Mouse (Mus musculus): ENCODE results near the gene Gm20517. TPM values are rescaled to one million over a fixed set of nuclear protein-coding genes. Genes with fewer than 3 reads are reported as not detected.
A peak's percentile ranks its signal among the peaks of the same experiment; 100 is the strongest.

The Gm20517 gene
- polyA plus RNA-seq, 1 experiment: 1.5 TPM

DNA sequence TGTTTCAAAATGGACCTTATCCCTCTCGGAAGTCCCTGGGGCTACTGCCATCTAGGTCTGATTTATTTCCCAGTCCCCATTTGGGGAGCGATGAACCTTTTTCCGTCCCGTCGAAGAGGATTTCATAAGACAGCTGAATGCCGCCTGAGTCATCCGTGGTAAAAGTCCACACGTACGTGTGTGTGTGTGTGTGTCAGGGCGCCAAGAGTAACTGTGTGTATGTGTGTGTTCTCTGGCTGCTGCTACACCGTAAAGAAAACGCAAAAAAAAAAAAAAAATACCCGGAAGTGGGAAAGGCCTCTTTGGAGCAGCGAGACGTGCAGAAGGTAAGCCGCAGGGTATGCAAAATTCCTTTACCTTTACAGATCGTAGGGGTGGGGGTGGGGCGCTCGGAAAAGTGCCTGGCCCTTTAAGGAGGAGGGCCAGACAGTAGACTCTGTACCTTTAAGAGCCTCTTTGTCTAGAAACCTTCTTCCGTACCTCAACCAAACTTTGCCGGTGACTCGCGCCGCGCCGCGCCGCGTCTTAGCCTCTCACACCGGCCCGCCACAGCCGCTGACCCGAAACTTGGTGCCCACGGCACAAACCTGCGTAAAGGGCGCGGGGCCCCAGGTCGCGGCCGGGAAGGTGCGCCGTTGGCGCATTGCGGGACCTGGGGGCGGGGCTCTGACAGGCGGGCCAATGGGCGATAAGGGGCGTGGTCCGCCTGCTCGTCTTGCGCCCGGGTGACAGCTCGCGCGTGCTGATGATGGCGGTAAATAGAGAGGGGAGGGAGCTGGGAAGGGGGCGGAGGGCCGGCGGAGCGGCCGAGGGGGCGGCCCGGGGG, 17.7 kb downstream of the Gm20517 start:
- H3K4me2 ChIP-seq (ENCODE audit: low read depth): peak overlapping the region; percentile 91

DNA sequence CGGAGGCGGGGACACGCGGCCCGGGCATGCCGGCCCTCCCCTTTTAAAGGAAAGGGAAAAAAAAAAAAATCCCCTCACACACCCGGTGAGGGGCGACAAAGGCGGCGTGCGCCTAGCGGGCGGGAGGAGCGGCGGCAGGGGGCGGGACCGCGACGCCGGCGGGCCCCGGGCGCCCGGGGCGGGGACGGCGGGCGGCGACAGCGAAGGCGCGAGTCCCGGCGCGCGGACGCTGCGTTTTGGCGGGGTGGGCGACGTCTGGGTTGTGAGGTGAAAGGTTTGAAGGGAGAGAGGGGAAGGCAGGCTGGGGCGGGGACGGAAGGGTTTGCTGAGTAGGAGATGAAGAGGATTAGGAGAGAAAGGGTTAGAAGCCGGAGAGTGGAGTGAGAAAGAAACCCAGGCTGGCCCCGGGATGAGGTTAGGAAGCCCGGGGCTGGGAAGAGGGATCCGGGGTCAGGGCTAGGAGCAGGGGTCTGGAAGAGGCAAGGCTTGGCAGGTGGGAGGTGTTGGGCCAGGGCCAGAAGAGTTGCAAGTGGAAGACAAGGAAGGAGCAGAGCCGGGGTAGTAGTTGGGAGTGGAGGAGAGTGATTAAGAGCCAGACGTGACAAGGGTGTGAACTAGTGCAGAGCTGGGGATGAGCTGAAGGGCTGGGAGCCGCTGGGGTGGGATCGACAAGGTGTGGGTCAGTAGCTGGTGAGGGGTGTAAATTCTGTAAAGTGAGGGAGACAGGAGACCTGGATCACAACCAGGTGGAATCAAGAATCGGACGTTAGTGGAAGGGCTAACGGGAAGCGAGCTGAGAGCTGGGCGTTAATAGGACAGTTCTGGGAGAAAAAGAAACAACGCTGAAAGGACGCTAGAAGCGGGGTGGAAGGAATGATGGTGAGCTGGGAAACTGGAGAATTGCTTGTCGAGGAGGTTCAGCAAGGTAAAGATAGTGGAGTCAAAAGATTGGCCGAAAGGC, 18.6 kb downstream of the Gm20517 start:
- peaks cover 3% of the 10 kb centered on the region for H3K79me2 ChIP-seq (ENCODE audit: control insufficient read depth, insufficient read depth)
- peak; percentile 34 for TF ChIP-seq POLR2A (IDR thresholded peaks at IDR 0.05; ENCODE audit: insufficient read length, low read depth)
- peak; percentile 42 for TF ChIP-seq E2F4 (IDR thresholded peaks at IDR 0.05; ENCODE audit: insufficient read depth)
- TF ChIP-seq MYOD1 (IDR thresholded peaks at IDR 0.05; ENCODE audit: control insufficient read depth in 1 of 3, insufficient read length in 2 of 3, low read depth in 2 of 3): no peak
- no peaks in the 10 kb centered on the region for H3K27me3 ChIP-seq (ENCODE audit: control insufficient read depth, insufficient read depth, insufficient read length)
- H3K36me3 ChIP-seq (ENCODE audit: control insufficient read depth, insufficient read depth): peaks cover 11% of the 10 kb centered on the region
- H3K4me2 ChIP-seq (ENCODE audit: low read depth): peak overlapping the region; percentile 89
- peak overlapping the region; percentile 46 for H3ac ChIP-seq (ENCODE audit: control insufficient read depth, insufficient read length)
- H3K4me3 ChIP-seq: peak overlapping the region; percentile 53

More for the DNA sequence above, 17.7 kb downstream of the Gm20517 start:
- Histone ChIP-seq H3K36me3 (ENCODE audit: control insufficient read depth, insufficient read depth) (peaks cover 14% of the 10 kb centered on the region), H3K27me3 (ENCODE audit: control insufficient read depth, insufficient read depth, insufficient read length) (no peaks in the 10 kb centered on the region), H3ac (ENCODE audit: control insufficient read depth, insufficient read length) (peak overlapping the region; percentile 46), H3K79me2 (ENCODE audit: control insufficient read depth, insufficient read depth) (peaks cover 3% of the 10 kb centered on the region), H3K4me3 (peak overlapping the region; percentile 53)
- TF ChIP-seq POLR2AphosphoS2 (IDR thresholded peaks at IDR 0.05; ENCODE audit: insufficient read length, low read depth) (peak; percentile 76), SRF (IDR thresholded peaks at IDR 0.05; ENCODE audit: control insufficient read depth, insufficient read length, low read depth) (no peak), MYOG (IDR thresholded peaks at IDR 0.05; ENCODE audit: control insufficient read depth in 1 of 3, insufficient read depth in 1 of 3, insufficient read length in 2 of 3, low read depth in 2 of 3) (peak in 1 of 3 experiments; percentile 42), TCF12 (IDR thresholded peaks at IDR 0.05; ENCODE audit: insufficient read depth, poor library complexity, severe bottlenecking) (peak; percentile 16), USF1 (IDR thresholded peaks at IDR 0.05; ENCODE audit: low read depth) (no peak), MYOD1 (IDR thresholded peaks at IDR 0.05; ENCODE audit: control insufficient read depth in 1 of 3, insufficient read length in 2 of 3, low read depth in 2 of 3) (peak in 2 of 3 experiments; percentile 35 to 60), CEBPB (IDR thresholded peaks at IDR 0.05; ENCODE audit: insufficient read depth, poor library complexity, severe bottlenecking) (peak; percentile 57; the same call in 1 of the 2 replicates)

DNA sequence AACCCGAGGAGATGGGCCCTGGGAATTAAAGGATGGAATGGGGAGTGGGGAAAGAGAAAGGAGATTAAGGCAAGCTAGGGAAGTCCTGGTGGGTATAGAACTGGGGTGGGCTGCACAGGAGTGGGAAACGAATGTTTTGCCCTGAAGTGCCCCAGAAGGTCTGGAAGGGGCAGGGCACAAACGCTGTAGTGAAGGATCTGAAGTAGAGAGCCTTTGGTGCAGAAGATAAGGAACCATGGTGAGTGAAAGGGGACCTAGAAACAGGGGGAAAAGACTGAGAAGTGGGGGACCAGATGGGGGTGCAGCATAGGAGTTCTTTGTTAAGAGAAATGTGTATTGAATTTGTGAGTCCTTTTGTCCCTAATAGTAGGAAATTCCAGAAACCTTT, 19.3 kb downstream of the Gm20517 start, which contains the start of gene Usp49:
Usp49 (plus strand) TSS at position 13 of the 388 bp plus-strand sequence.
- Histone ChIP-seq H3K4me3 (peak within 1 kb of the TSS; percentile 53), H3K27me3 (ENCODE audit: control insufficient read depth, insufficient read depth, insufficient read length) (no peaks in the 10 kb centered on the region), H3K4me2 (ENCODE audit: low read depth) (peak within 1 kb of the TSS; percentile 89), H3ac (ENCODE audit: control insufficient read depth, insufficient read length) (peak within 1 kb of the TSS; percentile 46), H3K36me3 (ENCODE audit: control insufficient read depth, insufficient read depth) (peaks cover 6% of the 10 kb centered on the region), H3K79me2 (ENCODE audit: control insufficient read depth, insufficient read depth) (peaks cover 3% of the 10 kb centered on the region)
- no peak for TF ChIP-seq MYOD1 (IDR thresholded peaks at IDR 0.05; ENCODE audit: control insufficient read depth in 1 of 3, insufficient read length in 2 of 3, low read depth in 2 of 3)
- TF ChIP-seq TCF12 (IDR thresholded peaks at IDR 0.05; ENCODE audit: insufficient read depth, poor library complexity, severe bottlenecking): no peak
- no peak for TF ChIP-seq CEBPB (IDR thresholded peaks at IDR 0.05; ENCODE audit: insufficient read depth, poor library complexity, severe bottlenecking)
- TF ChIP-seq E2F4 (IDR thresholded peaks at IDR 0.05; ENCODE audit: insufficient read depth): no peak
- no peak for TF ChIP-seq REST (IDR thresholded peaks at IDR 0.05; ENCODE audit: insufficient read depth, insufficient read length)
- no peak for TF ChIP-seq MAX (IDR thresholded peaks at IDR 0.05; ENCODE audit: low read depth)
- no peak for TF ChIP-seq POLR2A (IDR thresholded peaks at IDR 0.05; ENCODE audit: insufficient read length, low read depth)
- no peak for TF ChIP-seq USF1 (IDR thresholded peaks at IDR 0.05; ENCODE audit: low read depth)
- no peak for TF ChIP-seq POLR2AphosphoS2 (IDR thresholded peaks at IDR 0.05; ENCODE audit: insufficient read length, low read depth)

DNA sequence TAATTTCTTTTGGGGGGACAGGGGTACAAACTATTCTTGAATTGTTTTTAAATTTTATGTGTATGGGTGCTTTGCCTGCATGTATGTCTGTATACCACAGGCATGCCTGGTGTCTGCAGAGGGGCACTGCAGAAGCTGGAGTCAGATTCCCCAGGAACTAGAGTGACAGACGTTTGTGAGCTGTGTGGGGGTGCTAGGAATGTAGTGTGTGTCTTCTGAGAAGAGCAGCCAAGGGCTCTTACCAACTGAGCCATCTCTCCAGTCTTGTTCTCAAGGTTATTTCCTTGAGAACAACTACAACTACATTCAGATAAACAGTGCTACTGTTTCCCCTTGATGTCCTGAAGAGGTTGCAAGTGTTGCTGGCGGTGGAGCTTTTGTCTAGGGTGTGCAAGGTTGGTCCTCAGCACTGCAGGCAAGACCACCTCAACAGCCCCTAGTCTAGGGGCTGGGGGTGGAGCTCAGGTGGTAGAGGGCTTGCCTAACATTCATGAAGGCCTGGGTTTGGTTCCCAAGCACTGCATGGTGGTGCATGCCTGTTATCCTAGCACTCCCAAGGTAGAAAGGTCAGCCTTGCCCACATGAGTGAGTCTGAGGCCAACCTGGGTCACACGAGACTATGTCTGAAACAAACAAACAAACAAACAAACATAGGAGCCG, 20.9 kb downstream of the Gm20517 start:
- Histone ChIP-seq H3ac (ENCODE audit: control insufficient read depth, insufficient read length) (no peak overlapping the region), H3K79me2 (ENCODE audit: control insufficient read depth, insufficient read depth) (peaks cover 3% of the 10 kb centered on the region), H3K36me3 (ENCODE audit: control insufficient read depth, insufficient read depth) (no peaks in the 10 kb centered on the region), H3K4me3 (no peak overlapping the region), H3K4me2 (ENCODE audit: low read depth) (no peak overlapping the region), H3K27me3 (ENCODE audit: control insufficient read depth, insufficient read depth, insufficient read length) (no peaks in the 10 kb centered on the region)
- TF ChIP-seq REST (IDR thresholded peaks at IDR 0.05; ENCODE audit: insufficient read depth, insufficient read length) (no peak), MYOD1 (IDR thresholded peaks at IDR 0.05; ENCODE audit: control insufficient read depth in 1 of 3, insufficient read length in 2 of 3, low read depth in 2 of 3) (no peak), TCF3 (IDR thresholded peaks at IDR 0.05; ENCODE audit: insufficient read length, low read depth) (no peak), POLR2A (IDR thresholded peaks at IDR 0.05; ENCODE audit: insufficient read length, low read depth) (no peak), MYOG (IDR thresholded peaks at IDR 0.05; ENCODE audit: control insufficient read depth in 1 of 3, insufficient read depth in 1 of 3, insufficient read length in 2 of 3, low read depth in 2 of 3) (no peak), CEBPB (IDR thresholded peaks at IDR 0.05; ENCODE audit: insufficient read depth, poor library complexity, severe bottlenecking) (no peak), E2F4 (IDR thresholded peaks at IDR 0.05; ENCODE audit: insufficient read depth) (no peak), TCF12 (IDR thresholded peaks at IDR 0.05; ENCODE audit: insufficient read depth, poor library complexity, severe bottlenecking) (no peak), POLR2AphosphoS2 (IDR thresholded peaks at IDR 0.05; ENCODE audit: insufficient read length, low read depth) (no peak), MAX (IDR thresholded peaks at IDR 0.05; ENCODE audit: low read depth) (no peak), USF1 (IDR thresholded peaks at IDR 0.05; ENCODE audit: low read depth) (no peak), SRF (IDR thresholded peaks at IDR 0.05; ENCODE audit: control insufficient read depth, insufficient read length, low read depth) (no peak)
